Mouse (Mus musculus): Measurements from ENCODE around the gene Spryd3. TPM values are rescaled to one million over a fixed set of nuclear protein-coding genes. Genes with fewer than 3 reads are reported as not detected.

Spryd3 gene
- total and polyA plus RNA-seq, 3 experiments, result 13.4 to 23.1 (median 14.2) TPM

- H3K4me1 ChIP-seq (ENCODE audit: control insufficient read depth, insufficient read depth, low read length), result no peaks in the 10 kb centered on the region
- WGBS, result 1% methylated on average over 35 of the region's 35 CpGs
- no peaks in the 10 kb centered on the region for H3K79me2 ChIP-seq (replicated peaks; ENCODE audit: control insufficient read depth, insufficient read depth, low read length)
- TF ChIP-seq POLR2A (IDR thresholded peaks at IDR 0.05; ENCODE audit: insufficient read depth, low read depth, low read length) (no peak), EP300 (IDR thresholded peaks at IDR 0.05; ENCODE audit: insufficient read depth, low read depth, low read length) (no peak), CTCF (IDR thresholded peaks at IDR 0.05) (no peak)
- H3K36me3 ChIP-seq (ENCODE audit: control insufficient read depth, insufficient read depth, low read length), result no peaks in the 10 kb centered on the region
- no peak for DNase-seq
- H3K27me3 ChIP-seq (ENCODE audit: control insufficient read depth, insufficient read depth, low read length), result no peaks in the 10 kb centered on the region
- intact Hi-C loops (cut with DNase I), result loop anchor here (2.0 kb wide), 1 partner anchor 31 kb away; no protein-coding TSS in a partner anchor
- H3K4me3 ChIP-seq, result peak overlapping the region; percentile 98
- H3K27ac ChIP-seq, result peak overlapping the region; percentile 84
- H3K9ac ChIP-seq (ENCODE audit: low read depth, low read length), result peak overlapping the region; percentile 79
Measured at GRCm38 (mm10) chr15:102135522-102136128, 409 bp downstream of the Spryd3 start.

- Histone ChIP-seq H3K36me3 (ENCODE audit: control insufficient read depth, insufficient read depth, low read length) (no peaks in the 10 kb centered on the region), H3K27ac (no peak overlapping the region), H3K27me3 (ENCODE audit: control insufficient read depth, insufficient read depth, low read length) (no peaks in the 10 kb centered on the region), H3K9ac (ENCODE audit: low read depth, low read length) (no peak overlapping the region), H3K4me1 (ENCODE audit: control insufficient read depth, insufficient read depth, low read length) (no peaks in the 10 kb centered on the region), H3K79me2 (replicated peaks; ENCODE audit: control insufficient read depth, insufficient read depth, low read length) (no peaks in the 10 kb centered on the region), H3K4me3 (no peak overlapping the region)
- intact Hi-C loops (cut with DNase I), result no loop called here
- TF ChIP-seq EP300 (IDR thresholded peaks at IDR 0.05; ENCODE audit: insufficient read depth, low read depth, low read length) (no peak), CTCF (IDR thresholded peaks at IDR 0.05) (no peak), POLR2A (IDR thresholded peaks at IDR 0.05; ENCODE audit: insufficient read depth, low read depth, low read length) (no peak)
- DNase-seq, result no peak
- WGBS, result 79% methylated on average over 2 of the region's 2 CpGs
Measured at GRCm38 (mm10) chr15:102134709-102135108, 1.3 kb downstream of the Spryd3 start.

- Histone ChIP-seq H3K4me3 (no peak overlapping the region), H3K9ac (ENCODE audit: low read depth, low read length) (no peak overlapping the region), H3K79me2 (replicated peaks; ENCODE audit: control insufficient read depth, insufficient read depth, low read length) (no peaks in the 10 kb centered on the region), H3K27me3 (ENCODE audit: control insufficient read depth, insufficient read depth, low read length) (no peaks in the 10 kb centered on the region), H3K36me3 (ENCODE audit: control insufficient read depth, insufficient read depth, low read length) (no peaks in the 10 kb centered on the region), H3K27ac (no peak overlapping the region), H3K4me1 (ENCODE audit: control insufficient read depth, insufficient read depth, low read length) (no peaks in the 10 kb centered on the region)
- DNase-seq, result no peak
- intact Hi-C loops (cut with DNase I), result no loop called here
- 89% methylated on average over 9 of the region's 9 CpGs for WGBS
- TF ChIP-seq POLR2A (IDR thresholded peaks at IDR 0.05; ENCODE audit: insufficient read depth, low read depth, low read length) (no peak), CTCF (IDR thresholded peaks at IDR 0.05) (no peak), EP300 (IDR thresholded peaks at IDR 0.05; ENCODE audit: insufficient read depth, low read depth, low read length) (no peak)
Measured at GRCm38 (mm10) chr15:102133314-102133713, 2.7 kb downstream of the Spryd3 start.

- Histone ChIP-seq H3K4me1 (ENCODE audit: control insufficient read depth, insufficient read depth, low read length) (peaks cover 11% of the 10 kb centered on the region), H3K36me3 (ENCODE audit: control insufficient read depth, insufficient read depth, low read length) (peaks cover 2% of the 10 kb centered on the region; the same call in 1 of the 2 replicates), H3K9ac (ENCODE audit: low read depth, low read length) (no peak overlapping the region; the same call in 1 of the 2 replicates), H3K27me3 (ENCODE audit: control insufficient read depth, insufficient read depth, low read length) (no peaks in the 10 kb centered on the region), H3K4me3 (no peak overlapping the region), H3K79me2 (replicated peaks; ENCODE audit: control insufficient read depth, insufficient read depth, low read length) (no peaks in the 10 kb centered on the region), H3K27ac (peak overlapping the region; percentile 47)
- peak; percentile 67 to 81 for DNase-seq
- 11% methylated on average over 2 of the region's 2 CpGs for WGBS
- intact Hi-C loops (cut with DNase I), result no loop called here
- TF ChIP-seq POLR2A (IDR thresholded peaks at IDR 0.05; ENCODE audit: insufficient read depth, low read depth, low read length), result 0 out of 2 replicates have a peak, but pooled peaks have one; percentile 21
- TF ChIP-seq CTCF (IDR thresholded peaks at IDR 0.05), result no peak
- TF ChIP-seq EP300 (IDR thresholded peaks at IDR 0.05; ENCODE audit: insufficient read depth, low read depth, low read length), result no peak
Measured at GRCm38 (mm10) chr15:102126303-102126702, 9.7 kb downstream of the Spryd3 start.

GRCm38 (mm10) chr15:102120530-102120929 is 15.5 kb downstream of the Spryd3 start:
- intact Hi-C loops (cut with DNase I), result no loop called here
- TF ChIP-seq POLR2A (IDR thresholded peaks at IDR 0.05; ENCODE audit: insufficient read depth, low read depth, low read length) (no peak), CTCF (IDR thresholded peaks at IDR 0.05) (no peak), EP300 (IDR thresholded peaks at IDR 0.05; ENCODE audit: insufficient read depth, low read depth, low read length) (0 out of 2 replicates have a peak, but pooled peaks have one; percentile 11)
- H3K36me3 ChIP-seq (ENCODE audit: control insufficient read depth, insufficient read depth, low read length), result peaks cover 7% of the 10 kb centered on the region
- H3K4me1 ChIP-seq (ENCODE audit: control insufficient read depth, insufficient read depth, low read length), result peaks cover 28% of the 10 kb centered on the region
- H3K27me3 ChIP-seq (ENCODE audit: control insufficient read depth, insufficient read depth, low read length), result no peaks in the 10 kb centered on the region
- peak overlapping the region; percentile 38; the same call in 1 of the 2 replicates for H3K27ac ChIP-seq
- WGBS, result 50% methylated on average over 5 of the region's 5 CpGs
- no peak overlapping the region for H3K9ac ChIP-seq (ENCODE audit: low read depth, low read length)
- DNase-seq, result peak; percentile 53 to 71
- H3K4me3 ChIP-seq, result no peak overlapping the region
- no peaks in the 10 kb centered on the region for H3K79me2 ChIP-seq (replicated peaks; ENCODE audit: control insufficient read depth, insufficient read depth, low read length)

GRCm38 (mm10) chr15:102119831-102120170 is 16.2 kb downstream of the Spryd3 start:
- peak; percentile 27 to 40 for DNase-seq
- Histone ChIP-seq H3K4me3 (no peak overlapping the region), H3K27ac (peak overlapping the region; percentile 15), H3K9ac (ENCODE audit: low read depth, low read length) (no peak overlapping the region), H3K27me3 (ENCODE audit: control insufficient read depth, insufficient read depth, low read length) (no peaks in the 10 kb centered on the region), H3K79me2 (replicated peaks; ENCODE audit: control insufficient read depth, insufficient read depth, low read length) (no peaks in the 10 kb centered on the region), H3K36me3 (ENCODE audit: control insufficient read depth, insufficient read depth, low read length) (peaks cover 9% of the 10 kb centered on the region), H3K4me1 (ENCODE audit: control insufficient read depth, insufficient read depth, low read length) (peaks cover 28% of the 10 kb centered on the region)
- intact Hi-C loops (cut with DNase I), result loop anchor here (10.0 kb wide), 1 partner anchor 105 kb away; no protein-coding TSS in a partner anchor
- 36% methylated on average over 2 of the region's 2 CpGs for WGBS
- TF ChIP-seq EP300 (IDR thresholded peaks at IDR 0.05; ENCODE audit: insufficient read depth, low read depth, low read length) (0 out of 2 replicates have a peak, but pooled peaks have one; percentile 15), CTCF (IDR thresholded peaks at IDR 0.05) (no peak), POLR2A (IDR thresholded peaks at IDR 0.05; ENCODE audit: insufficient read depth, low read depth, low read length) (no peak)
